Comparison of ENCODE assay signal across 31 mouse cellular contexts in the genomic region with DNA sequence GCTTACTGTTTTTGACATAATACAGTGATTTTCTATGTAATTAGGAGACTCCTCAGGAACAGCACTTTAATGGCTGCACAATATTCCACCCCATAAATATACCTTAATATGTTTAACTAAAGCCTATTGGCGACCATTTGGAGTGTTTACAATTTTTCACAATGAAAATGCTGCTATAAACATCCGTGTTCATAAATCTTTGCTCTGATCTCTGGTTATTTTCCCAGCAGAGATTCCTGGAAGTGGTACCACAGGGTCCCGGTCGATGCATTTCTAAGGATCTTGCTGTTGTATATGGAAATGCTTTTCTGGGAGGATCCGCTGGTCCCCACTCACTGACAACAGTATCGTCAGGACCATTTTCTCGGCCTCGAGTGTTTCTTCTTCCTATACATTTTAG. TPM values are rescaled to one million over a fixed set of nuclear protein-coding genes. Genes with fewer than 3 reads are reported as not detected.
DNase-seq lines count a peak whose midpoint lies in the region; ATAC-seq and TF ChIP-seq lines count a peak whose summit lies in the region.
"Had no signal": no experiment of that assay in that cellular context is flagged by ENCODE, and none has a peak within 500 bp of the region (broad histone marks: within the 10 kb centered on the region; RNA-seq: fewer than 3 reads in every experiment).

No protein-coding gene starts in this region.

- H3K4me1 ChIP-seq in heart, embryonic 13.5 days = peaks cover 73% of the 10 kb centered on the region
- H3K4me1 ChIP-seq in intestine, embryonic 14.5 days (replicated peaks; ENCODE audit: control insufficient read depth, insufficient read depth, low read length) = peaks cover 57% of the 10 kb centered on the region
- H3K4me1 ChIP-seq in intestine, postnatal 0 days (replicated peaks; ENCODE audit: control insufficient read depth, insufficient read depth, low read length) = peaks cover 5% of the 10 kb centered on the region; the same call in 1 of the 2 replicates
- peaks cover 43% of the 10 kb centered on the region for H3K4me1 ChIP-seq in intestine, embryonic 15.5 days (replicated peaks)
- peaks cover 47% of the 10 kb centered on the region for H3K4me1 ChIP-seq in stomach, embryonic 15.5 days
- H3K4me1 ChIP-seq in forebrain, embryonic 16.5 days (replicated peaks; ENCODE audit: control insufficient read depth, insufficient read depth, low read length) = peaks cover 8% of the 10 kb centered on the region
- H3K4me1 ChIP-seq: neural tube, embryonic 12.5 days had no signal

- no peak for DNase-seq in heart, postnatal 25 days (ENCODE audit: low spot score)
- no peak for DNase-seq in intestine, embryonic 14.5 days (ENCODE audit: low spot score)
- DNase-seq in urinary bladder, adult 18-20 months (ENCODE audit: low spot score in 2 of 2) = no peak
- DNase-seq: adrenal gland, adult 2 months; adrenal gland, postnatal 36 days; B cell, adult 2 months; cerebellum, adult 2 months; cerebellum, postnatal 14 days; gastrocnemius, postnatal 25 days; kidney, adult 8-10 months; kidney, postnatal 4 days; liver, embryonic 13.5 days; lung, adult 2 months; lung, postnatal 36 days; right cerebral cortex, adult 18-20 months; spleen, adult 18-20 months had no signal

- no peaks in the 10 kb centered on the region for H3K27me3 ChIP-seq in heart, embryonic 13.5 days (replicated peaks)
- no peaks in the 10 kb centered on the region for H3K27me3 ChIP-seq in intestine, embryonic 14.5 days (replicated peaks; ENCODE audit: control insufficient read depth, insufficient read depth, low read length)
- no peaks in the 10 kb centered on the region for H3K27me3 ChIP-seq in intestine, postnatal 0 days (replicated peaks; ENCODE audit: control insufficient read depth, insufficient read depth, low read length)
- H3K27me3 ChIP-seq in intestine, embryonic 15.5 days (replicated peaks) = no peaks in the 10 kb centered on the region
- H3K27me3 ChIP-seq in stomach, embryonic 15.5 days (replicated peaks) = no peaks in the 10 kb centered on the region
- no peaks in the 10 kb centered on the region for H3K27me3 ChIP-seq in forebrain, embryonic 16.5 days (replicated peaks; ENCODE audit: control insufficient read depth, insufficient read depth, low read length)

- ATAC-seq in heart, embryonic 13.5 days (ENCODE audit: extremely low read depth, insufficient number of reproducible peaks, low FRiP score, low TSS enrichment) = no peak
- no peak for ATAC-seq in intestine, embryonic 14.5 days (replicated peaks; ENCODE audit: low FRiP score, low TSS enrichment, low read depth)
- no peak for ATAC-seq in intestine, postnatal 0 days
- ATAC-seq in intestine, embryonic 15.5 days = no peak
- no peak for ATAC-seq in stomach, embryonic 15.5 days (ENCODE audit: insufficient read depth, low FRiP score, low read depth)
- no peak for ATAC-seq in forebrain, embryonic 16.5 days
- ATAC-seq: activated CD4-positive, CD25-positive, alpha-beta regulatory T cell, adult 4 months; forebrain, embryonic 13.5 days; midbrain, embryonic 16.5 days had no signal

- 0 out of 2 replicates have a peak, but pooled peaks cover 4% of the 10 kb centered on the region for H3K36me3 ChIP-seq in heart, embryonic 13.5 days
- no peaks in the 10 kb centered on the region for H3K36me3 ChIP-seq in intestine, embryonic 14.5 days (ENCODE audit: control insufficient read depth, insufficient read depth, low read length)
- H3K36me3 ChIP-seq in intestine, postnatal 0 days (ENCODE audit: control insufficient read depth, insufficient read depth) = no peaks in the 10 kb centered on the region
- H3K36me3 ChIP-seq in intestine, embryonic 15.5 days = no peaks in the 10 kb centered on the region
- H3K36me3 ChIP-seq in stomach, embryonic 15.5 days = no peaks in the 10 kb centered on the region
- H3K36me3 ChIP-seq in forebrain, embryonic 16.5 days (ENCODE audit: control insufficient read depth, insufficient read depth) = no peaks in the 10 kb centered on the region
- H3K36me3 ChIP-seq: limb, embryonic 10.5 days; limb, embryonic 15.5 days; liver, embryonic 13.5 days; neural tube, embryonic 12.5 days had no signal

- H3K9me3 ChIP-seq in heart, embryonic 13.5 days = no peaks in the 10 kb centered on the region; the same call in 1 of the 2 replicates
- no peaks in the 10 kb centered on the region for H3K9me3 ChIP-seq in intestine, embryonic 14.5 days (ENCODE audit: control insufficient read depth, low read length)
- no peaks in the 10 kb centered on the region for H3K9me3 ChIP-seq in intestine, postnatal 0 days (ENCODE audit: control insufficient read depth)
- H3K9me3 ChIP-seq in intestine, embryonic 15.5 days = no peaks in the 10 kb centered on the region
- no peaks in the 10 kb centered on the region for H3K9me3 ChIP-seq in stomach, embryonic 15.5 days
- no peaks in the 10 kb centered on the region for H3K9me3 ChIP-seq in forebrain, embryonic 16.5 days (ENCODE audit: control insufficient read depth, low read length)
- H3K9me3 ChIP-seq: forebrain, embryonic 13.5 days; limb, embryonic 10.5 days; limb, embryonic 15.5 days; liver, embryonic 13.5 days; neural tube, embryonic 12.5 days had no signal

- no peak for TF ChIP-seq CTCF in intestine, postnatal 0 days (IDR thresholded peaks at IDR 0.05; ENCODE audit: low read depth)

- peak overlapping the region; percentile 95 for H3K27ac ChIP-seq in heart, embryonic 13.5 days (replicated peaks)
- H3K27ac ChIP-seq in intestine, embryonic 14.5 days (ENCODE audit: low read depth) = peak overlapping the region; percentile 55; the same call in 1 of the 2 replicates
- no peak overlapping the region for H3K27ac ChIP-seq in intestine, postnatal 0 days (ENCODE audit: low read depth, low read length)
- H3K27ac ChIP-seq in intestine, embryonic 15.5 days = 0 out of 2 replicates have a peak overlapping the region, but pooled peaks have one; percentile 49
- peak overlapping the region; percentile 87 for H3K27ac ChIP-seq in stomach, embryonic 15.5 days
- H3K27ac ChIP-seq in forebrain, embryonic 16.5 days (ENCODE audit: low read length) = no peak overlapping the region
- H3K27ac ChIP-seq: forebrain, embryonic 13.5 days; hindbrain, embryonic 14.5 days; kidney, postnatal 0 days; limb, embryonic 10.5 days; limb, embryonic 15.5 days; liver, embryonic 13.5 days; neural tube, embryonic 12.5 days had no signal

- intact Hi-C loops in heart, postnatal 25 days (cut with DNase I) = loop anchor here (5.0 kb wide), 1 partner anchor 36 kb away; no protein-coding TSS in a partner anchor

- no peak overlapping the region for H3K4me3 ChIP-seq in heart, embryonic 13.5 days
- no peak overlapping the region for H3K4me3 ChIP-seq in intestine, embryonic 14.5 days (ENCODE audit: low read depth, low read length)
- no peak overlapping the region for H3K4me3 ChIP-seq in intestine, postnatal 0 days (ENCODE audit: low read depth, low read length)
- no peak overlapping the region for H3K4me3 ChIP-seq in intestine, embryonic 15.5 days (replicated peaks)
- H3K4me3 ChIP-seq in stomach, embryonic 15.5 days (replicated peaks) = no peak overlapping the region
- no peak overlapping the region for H3K4me3 ChIP-seq in forebrain, embryonic 16.5 days (replicated peaks; ENCODE audit: low read length)
- H3K4me3 ChIP-seq: forebrain, embryonic 13.5 days; limb, embryonic 10.5 days; limb, embryonic 15.5 days; liver, embryonic 13.5 days; neural tube, embryonic 12.5 days had no signal

- 81% methylated on average over 8 of the region's 8 CpGs for WGBS in heart, embryonic 13.5 days
- WGBS in intestine, embryonic 14.5 days = 37% methylated on average over 8 of the region's 8 CpGs
- 56% methylated on average over 8 of the region's 8 CpGs for WGBS in intestine, postnatal 0 days
- WGBS in intestine, embryonic 15.5 days = 50% methylated on average over 8 of the region's 8 CpGs
- 59% methylated on average over 8 of the region's 8 CpGs for WGBS in stomach, embryonic 15.5 days
- 88% methylated on average over 8 of the region's 8 CpGs for WGBS in forebrain, embryonic 16.5 days

- no peak overlapping the region for H3K9ac ChIP-seq in heart, embryonic 13.5 days
- no peak overlapping the region for H3K9ac ChIP-seq in intestine, embryonic 14.5 days (ENCODE audit: low read length)
- no peak overlapping the region for H3K9ac ChIP-seq in intestine, postnatal 0 days (ENCODE audit: low read depth, low read length)
- no peak overlapping the region for H3K9ac ChIP-seq in intestine, embryonic 15.5 days
- H3K9ac ChIP-seq in stomach, embryonic 15.5 days = no peak overlapping the region
- no peak overlapping the region for H3K9ac ChIP-seq in forebrain, embryonic 16.5 days (replicated peaks; ENCODE audit: low read depth, low read length)
- H3K9ac ChIP-seq: forebrain, embryonic 13.5 days; hindbrain, embryonic 14.5 days; limb, embryonic 15.5 days; liver, embryonic 13.5 days; neural tube, embryonic 12.5 days had no signal

- H3K4me2 ChIP-seq in heart, embryonic 13.5 days = no peak overlapping the region
- H3K4me2 ChIP-seq in intestine, embryonic 14.5 days (ENCODE audit: low read length) = no peak overlapping the region
- H3K4me2 ChIP-seq in intestine, postnatal 0 days (replicated peaks; ENCODE audit: low read depth) = no peak overlapping the region
- H3K4me2 ChIP-seq in intestine, embryonic 15.5 days (replicated peaks) = no peak overlapping the region
- H3K4me2 ChIP-seq in stomach, embryonic 15.5 days = no peak overlapping the region
- H3K4me2 ChIP-seq in forebrain, embryonic 16.5 days (ENCODE audit: low read length) = no peak overlapping the region
- H3K4me2 ChIP-seq: forebrain, embryonic 13.5 days; hindbrain, embryonic 14.5 days; limb, embryonic 15.5 days; liver, embryonic 13.5 days; midbrain, embryonic 11.5 days; neural tube, embryonic 12.5 days had no signal

RNA-seq across cellular contexts. Expression of a gene that starts 25.3 kb away (rescaled TPM):
- polyA plus RNA-seq in heart, embryonic 13.5 days (2015; fragmentation: Nextera tagmentation; extraction: Ambion mirVana) = 28.9 and 29.1 TPM in 2 replicates
- 100 to 1,000 TPM; 250 to 251 TPM for total RNA-seq in heart, postnatal 25 days (2021)
- polyA plus RNA-seq in intestine, embryonic 14.5 days (2014; fragmentation: Nextera tagmentation; extraction: Ambion mirVana) = 36.0 and 39.7 TPM in 2 replicates
- polyA plus RNA-seq in intestine, postnatal 0 days (2015; fragmentation: Nextera tagmentation; extraction: Ambion mirVana) = 7.3 and 8.1 TPM in 2 replicates
- 24.4 and 24.9 TPM in 2 replicates for polyA plus RNA-seq in intestine, embryonic 15.5 days (2015; fragmentation: Nextera tagmentation; extraction: Ambion mirVana)
- 13.5 and 15.3 TPM in 2 replicates for polyA plus RNA-seq in stomach, embryonic 15.5 days (2015; fragmentation: Nextera tagmentation; extraction: Ambion mirVana)
- 2.8 and 3.5 TPM in 2 replicates for polyA plus RNA-seq in forebrain, embryonic 16.5 days (2015; fragmentation: Nextera tagmentation; extraction: Ambion mirVana)
- total RNA-seq: megakaryocyte, adult 5-6 weeks had no signal
- polyA plus RNA-seq: activated CD4-positive, CD25-positive, alpha-beta regulatory T cell, adult 4 months had no signal

RNA-seq across cellular contexts. Expression of a gene that starts 34.5 kb away (rescaled TPM):
- polyA plus RNA-seq in heart, embryonic 13.5 days (2015; fragmentation: Nextera tagmentation; extraction: Ambion mirVana) = 21.9 and 22.6 TPM in 2 replicates
- 10 to 100 TPM; 44.1 to 47.2 TPM for total RNA-seq in heart, postnatal 25 days (2021)
- polyA plus RNA-seq in intestine, embryonic 14.5 days (2014; fragmentation: Nextera tagmentation; extraction: Ambion mirVana) = 32.5 and 35.2 TPM in 2 replicates
- polyA plus RNA-seq in intestine, postnatal 0 days (2015; fragmentation: Nextera tagmentation; extraction: Ambion mirVana) = 71.6 and 79.4 TPM in 2 replicates
- 36.8 and 40.4 TPM in 2 replicates for polyA plus RNA-seq in intestine, embryonic 15.5 days (2015; fragmentation: Nextera tagmentation; extraction: Ambion mirVana)
- 26.8 and 27.9 TPM in 2 replicates for polyA plus RNA-seq in stomach, embryonic 15.5 days (2015; fragmentation: Nextera tagmentation; extraction: Ambion mirVana)
- polyA plus RNA-seq in forebrain, embryonic 16.5 days (2015; fragmentation: Nextera tagmentation; extraction: Ambion mirVana) = 30.1 and 32.5 TPM in 2 replicates

RNA-seq across cellular contexts. Expression of a gene that starts 53.3 kb away (rescaled TPM):
- 259 TPM in 2 replicates for polyA plus RNA-seq in heart, embryonic 13.5 days (2015; fragmentation: Nextera tagmentation; extraction: Ambion mirVana)
- 10 to 100 TPM; 42.0 to 43.0 TPM for total RNA-seq in heart, postnatal 25 days (2021)
- 292 and 293 TPM in 2 replicates for polyA plus RNA-seq in intestine, embryonic 14.5 days (2014; fragmentation: Nextera tagmentation; extraction: Ambion mirVana)
- 62.0 and 79.2 TPM in 2 replicates for polyA plus RNA-seq in intestine, postnatal 0 days (2015; fragmentation: Nextera tagmentation; extraction: Ambion mirVana)
- polyA plus RNA-seq in intestine, embryonic 15.5 days (2015; fragmentation: Nextera tagmentation; extraction: Ambion mirVana) = 216 and 224 TPM in 2 replicates
- polyA plus RNA-seq in stomach, embryonic 15.5 days (2015; fragmentation: Nextera tagmentation; extraction: Ambion mirVana) = 218 TPM in 2 replicates
- 95.3 and 114 TPM in 2 replicates for polyA plus RNA-seq in forebrain, embryonic 16.5 days (2015; fragmentation: Nextera tagmentation; extraction: Ambion mirVana)

Comparison
In these comparisons a context has a peak if more than half of its experiments do, and no peak if none do; other contexts are left out.
1. H3K27ac ChIP-seq: peak in heart, embryonic 13.5 days (single experiment), intestine, embryonic 14.5 days (single experiment), intestine, embryonic 15.5 days (single experiment) and stomach, embryonic 15.5 days (single experiment); none in intestine, postnatal 0 days (single experiment) and forebrain, embryonic 16.5 days (single experiment).